Mouse (Mus musculus) liver, embryonic 11.5 days (tissue): ENCODE data around the gene Morc1. TPM values are rescaled to one million over a fixed set of nuclear protein-coding genes. Genes with fewer than 3 reads are reported as not detected.

Experiments used
- ATAC-seq: fragments of 200-750 bp; cut with Nextera tagmentation; replicated peaks from 2 replicates; pipeline ENCODE4 v1.8.0; 2017; ENCODE audit warnings: moderate number of reproducible peaks, mild to moderate bottlenecking, moderate TSS enrichment, moderate library complexity; ENCODE audit not compliant: low FRiP score
- DNase-seq: peaks from one replicate; pipeline ENCODE4 v3.0.0-alpha.2; 2017; ENCODE audit warnings: low spot score
- H3K27ac ChIP-seq: fragments of 300-500 bp; sonication (generic); 2 replicates; pipeline ENCODE4 v1.5.1; 2014; ENCODE audit warnings: mild to moderate bottlenecking, low read depth, low read length, control low read depth
- H3K27me3 ChIP-seq: fragments of 300-500 bp; sonication (generic); replicated peaks from 2 replicates; pipeline ENCODE4 v1.6.1; 2014; ENCODE audit warnings: low read length, mixed read lengths; ENCODE audit not compliant: control insufficient read depth, insufficient read depth
- H3K36me3 ChIP-seq: fragments of 300-500 bp; sonication (generic); 2 replicates; pipeline ENCODE4 v1.6.1; 2014; ENCODE audit warnings: mild to moderate bottlenecking, low read length, moderate library complexity, mixed read lengths; ENCODE audit not compliant: control insufficient read depth, insufficient read depth
- H3K4me1 ChIP-seq: fragments of 300-500 bp; sonication (generic); replicated peaks from 2 replicates; pipeline ENCODE4 v1.6.1; 2014; ENCODE audit warnings: low read length, mixed read lengths; ENCODE audit not compliant: control insufficient read depth, insufficient read depth
- H3K4me2 ChIP-seq: fragments of 300-500 bp; sonication (generic); 2 replicates; pipeline ENCODE4 v1.6.1; 2014; ENCODE audit warnings: mild to moderate bottlenecking, control low read depth, moderate library complexity
- H3K4me3 ChIP-seq: fragments of 300-500 bp; sonication (generic); 2 replicates; pipeline ENCODE4 v1.5.1; 2014; ENCODE audit warnings: low read depth, low read length, control low read depth
- H3K9ac ChIP-seq: fragments of 300-500 bp; sonication (generic); 2 replicates; pipeline ENCODE4 v1.6.1; 2014; ENCODE audit warnings: low read depth, low read length, control low read depth
- H3K9me3 ChIP-seq: fragments of 300-500 bp; sonication (generic); 2 replicates; pipeline ENCODE4 v1.6.1; 2016; ENCODE audit warnings: low read length, inconsistent platforms, mixed read lengths; ENCODE audit not compliant: control insufficient read depth
- WGBS: fragments of 180-500 bp; shearing (Covaris S2); extraction: QIAGEN DNeasy Blood & Tissue Kit; methylation state at CpG from one replicate; pipeline ENCODE4 v1.1.7; 2014; 5-methylcytosine and 5-hydroxymethylcytosine counted together
- polyA plus RNA-seq: library from polyadenylated mRNA; unstranded; fragments of >200 nt; fragmentation: Nextera tagmentation; extraction: Ambion mirVana; gene quantifications from 2 replicates; pipeline ENCODE4 v1.2.1, GENCODE M21; 2014

The Morc1 gene
- polyA plus RNA-seq, 1 experiment from 2014 or later, result 0.25 TPM

GRCm38 (mm10) chr16:48444589-48444988, 13.6 kb downstream of the Morc1 start:
- no peaks in the 10 kb centered on the region for H3K4me1 ChIP-seq
- no peaks in the 10 kb centered on the region for H3K36me3 ChIP-seq
- H3K4me2 ChIP-seq, result no peak overlapping the region
- ATAC-seq (no peak), DNase-seq (no peak)
- WGBS, result 82% methylated on average over 5 of the region's 5 CpGs
- no peak overlapping the region for H3K4me3 ChIP-seq
- H3K9me3 ChIP-seq, result no peaks in the 10 kb centered on the region
- H3K27ac ChIP-seq, result no peak overlapping the region
- H3K9ac ChIP-seq, result no peak overlapping the region
- no peaks in the 10 kb centered on the region for H3K27me3 ChIP-seq

- Histone ChIP-seq H3K27me3 (no peaks in the 10 kb centered on the region), H3K9ac (no peak overlapping the region), H3K4me3 (no peak overlapping the region), H3K9me3 (no peaks in the 10 kb centered on the region), H3K4me1 (no peaks in the 10 kb centered on the region), H3K4me2 (no peak overlapping the region), H3K27ac (no peak overlapping the region), H3K36me3 (no peaks in the 10 kb centered on the region)
- DNase-seq, result no peak
- no peak for ATAC-seq
- WGBS, result 59% methylated on average over 8 of the region's 8 CpGs
These were observed 15.3 kb downstream of the Morc1 start for GRCm38 (mm10) chr16:48446161-48446925.

GRCm38 (mm10) chr16:48453264-48453663, 22.2 kb downstream of the Morc1 start:
- DNase-seq, result no peak
- Histone ChIP-seq H3K9ac (no peak overlapping the region), H3K4me2 (no peak overlapping the region), H3K36me3 (no peaks in the 10 kb centered on the region), H3K4me1 (no peaks in the 10 kb centered on the region), H3K9me3 (no peaks in the 10 kb centered on the region), H3K27ac (no peak overlapping the region), H3K27me3 (no peaks in the 10 kb centered on the region), H3K4me3 (no peak overlapping the region)
- WGBS, result 63% methylated on average over 3 of the region's 3 CpGs
- ATAC-seq, result no peak

GRCm38 (mm10) chr16:48473396-48473795, 42.4 kb downstream of the Morc1 start:
- H3K4me3 ChIP-seq, result no peak overlapping the region
- WGBS, result 83% methylated on average over 10 of the region's 10 CpGs
- H3K4me2 ChIP-seq, result no peak overlapping the region
- H3K36me3 ChIP-seq, result no peaks in the 10 kb centered on the region
- no peak overlapping the region for H3K9ac ChIP-seq
- no peak overlapping the region for H3K27ac ChIP-seq
- ATAC-seq, result no peak
- no peaks in the 10 kb centered on the region for H3K27me3 ChIP-seq
- DNase-seq, result no peak
- H3K4me1 ChIP-seq, result no peaks in the 10 kb centered on the region
- H3K9me3 ChIP-seq, result no peaks in the 10 kb centered on the region

- Histone ChIP-seq H3K9ac (no peak overlapping the region), H3K4me1 (no peaks in the 10 kb centered on the region), H3K27me3 (no peaks in the 10 kb centered on the region), H3K4me3 (no peak overlapping the region), H3K4me2 (no peak overlapping the region), H3K36me3 (no peaks in the 10 kb centered on the region), H3K9me3 (no peaks in the 10 kb centered on the region), H3K27ac (no peak overlapping the region)
- 33% methylated on average over 4 of the region's 4 CpGs for WGBS
- ATAC-seq (no peak), DNase-seq (no peak)
These were observed 44.1 kb downstream of the Morc1 start for GRCm38 (mm10) chr16:48474896-48475802.

GRCm38 (mm10) chr16:48479266-48479848, 48.3 kb downstream of the Morc1 start:
- Histone ChIP-seq H3K4me2 (no peak overlapping the region), H3K4me1 (no peaks in the 10 kb centered on the region), H3K36me3 (no peaks in the 10 kb centered on the region), H3K9ac (no peak overlapping the region), H3K27me3 (no peaks in the 10 kb centered on the region), H3K27ac (no peak overlapping the region), H3K9me3 (no peaks in the 10 kb centered on the region), H3K4me3 (no peak overlapping the region)
- ATAC-seq (no peak), DNase-seq (no peak)
- 72% methylated on average over 8 of the region's 8 CpGs for WGBS

- WGBS, result 83% methylated on average over 5 of the region's 5 CpGs
- no peak overlapping the region for H3K4me2 ChIP-seq
- H3K9me3 ChIP-seq, result no peaks in the 10 kb centered on the region
- no peaks in the 10 kb centered on the region for H3K36me3 ChIP-seq
- H3K9ac ChIP-seq, result no peak overlapping the region
- no peaks in the 10 kb centered on the region for H3K4me1 ChIP-seq
- no peak for ATAC-seq
- H3K4me3 ChIP-seq, result no peak overlapping the region
- H3K27me3 ChIP-seq, result no peaks in the 10 kb centered on the region
- no peak for DNase-seq
- H3K27ac ChIP-seq, result no peak overlapping the region
These were observed 85.9 kb downstream of the Morc1 start for GRCm38 (mm10) chr16:48516776-48517499.

GRCm38 (mm10) chr16:48519569-48519968, 88.5 kb downstream of the Morc1 start:
- H3K27ac ChIP-seq, result no peak overlapping the region
- no peaks in the 10 kb centered on the region for H3K4me1 ChIP-seq
- H3K36me3 ChIP-seq, result no peaks in the 10 kb centered on the region
- no peak overlapping the region for H3K9ac ChIP-seq
- H3K9me3 ChIP-seq, result no peaks in the 10 kb centered on the region
- ATAC-seq (no peak), DNase-seq (no peak)
- no peak overlapping the region for H3K4me2 ChIP-seq
- H3K27me3 ChIP-seq, result no peaks in the 10 kb centered on the region
- no peak overlapping the region for H3K4me3 ChIP-seq
